Mouse (Mus musculus): ENCODE data around the gene Vps11. TPM values are rescaled to one million over a fixed set of nuclear protein-coding genes. Genes with fewer than 3 reads are reported as not detected.
"Not testable (repeated sequence)": the region's sequence is repeated elsewhere in the genome, so short reads cannot be mapped to it uniquely, and the experiment has no call there.

Gene Vps11
- polyA plus RNA-seq, 1 experiment from 2014 or later, result 24.5 TPM

GRCm38 (mm10) chr9:44326371-44327063 lies 35.0 kb downstream of the Vps11 start:
- peak overlapping the region; percentile 69 for H3K4me3 ChIP-seq (ENCODE audit: low read depth, low read length)
- peak overlapping the region; percentile 83 for H3K4me2 ChIP-seq (replicated peaks; ENCODE audit: low read depth, low read length)
- no peaks in the 10 kb centered on the region; the same call in 1 of the 2 replicates for H3K36me3 ChIP-seq (ENCODE audit: insufficient read depth, low read length)
- ATAC-seq (peak; percentile 95), DNase-seq (ENCODE audit: low spot score) (peak; percentile 95)
- H3K9me3 ChIP-seq (ENCODE audit: low read length), result no peaks in the 10 kb centered on the region
- H3K27me3 ChIP-seq (replicated peaks; ENCODE audit: insufficient read depth, low read length), result no peaks in the 10 kb centered on the region
- no peak; the same call in 1 of the 2 replicates for TF ChIP-seq CTCF (IDR thresholded peaks at IDR 0.05)
- TF ChIP-seq EP300 (IDR thresholded peaks at IDR 0.05), result peak; percentile 49; the same call in 1 of the 2 replicates
- WGBS, result under 1% methylated on average over 38 of the region's 38 CpGs
- H3K4me1 ChIP-seq (ENCODE audit: insufficient read depth, low read depth, low read length), result no peaks in the 10 kb centered on the region
- H3K27ac ChIP-seq (ENCODE audit: low read length), result peak overlapping the region; percentile 91
- H3K9ac ChIP-seq (replicated peaks; ENCODE audit: low read depth), result peak overlapping the region; percentile 73

DNA sequence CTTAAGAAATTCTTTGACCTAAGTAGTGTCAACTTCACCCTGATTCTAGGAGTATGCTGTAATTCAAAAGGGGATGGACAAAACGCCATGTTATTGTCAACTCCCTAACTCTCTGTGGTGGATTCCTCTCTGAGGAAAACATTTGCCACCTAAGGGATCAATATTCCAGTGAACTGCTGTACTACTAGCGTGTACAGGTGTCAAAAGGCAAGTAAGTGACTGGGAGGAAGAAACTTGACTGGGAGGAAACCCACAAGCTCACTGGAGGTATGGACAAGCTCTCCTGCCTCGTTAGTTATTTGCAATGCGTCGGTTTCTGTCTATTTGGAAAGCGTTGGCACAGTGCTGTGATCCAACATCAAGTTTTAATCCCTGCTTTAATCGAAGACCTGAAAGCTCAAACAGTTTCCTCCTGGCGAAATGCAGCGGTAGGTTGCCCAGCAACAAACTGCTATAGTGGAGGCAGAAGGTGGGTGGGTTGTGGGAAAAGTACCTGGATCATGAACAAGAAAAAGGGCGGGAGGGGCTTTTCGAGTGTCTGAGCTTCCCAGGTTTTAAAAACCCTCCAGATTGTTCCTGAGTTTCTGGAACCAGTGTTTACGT lies 35.6 kb downstream of the Vps11 start, which contains the start of gene Dpagt1:
TSS of gene Dpagt1 (plus strand) at position 252 of the 603 bp plus-strand sequence.
- DNase-seq (ENCODE audit: low spot score) (no peak), ATAC-seq (peak; percentile 7)
- peak within 1 kb of the TSS; percentile 69 for H3K4me3 ChIP-seq (ENCODE audit: low read depth, low read length)
- H3K9me3 ChIP-seq (ENCODE audit: low read length), result no peaks in the 10 kb centered on the region
- peak within 1 kb of the TSS; percentile 83 for H3K4me2 ChIP-seq (replicated peaks; ENCODE audit: low read depth, low read length)
- TF ChIP-seq EP300 (IDR thresholded peaks at IDR 0.05), result no peak
- no peak for TF ChIP-seq CTCF (IDR thresholded peaks at IDR 0.05)
- H3K36me3 ChIP-seq (ENCODE audit: insufficient read depth, low read length), result no peaks in the 10 kb centered on the region
- 2% methylated on average over 12 of the region's 12 CpGs for WGBS
- peak within 1 kb of the TSS; percentile 73 for H3K9ac ChIP-seq (replicated peaks; ENCODE audit: low read depth)
- H3K27ac ChIP-seq (ENCODE audit: low read length), result peak within 1 kb of the TSS; percentile 91
- H3K27me3 ChIP-seq (replicated peaks; ENCODE audit: insufficient read depth, low read length), result no peaks in the 10 kb centered on the region
- peaks cover 2% of the 10 kb centered on the region; the same call in 1 of the 2 replicates for H3K4me1 ChIP-seq (ENCODE audit: insufficient read depth, low read depth, low read length)

DNA sequence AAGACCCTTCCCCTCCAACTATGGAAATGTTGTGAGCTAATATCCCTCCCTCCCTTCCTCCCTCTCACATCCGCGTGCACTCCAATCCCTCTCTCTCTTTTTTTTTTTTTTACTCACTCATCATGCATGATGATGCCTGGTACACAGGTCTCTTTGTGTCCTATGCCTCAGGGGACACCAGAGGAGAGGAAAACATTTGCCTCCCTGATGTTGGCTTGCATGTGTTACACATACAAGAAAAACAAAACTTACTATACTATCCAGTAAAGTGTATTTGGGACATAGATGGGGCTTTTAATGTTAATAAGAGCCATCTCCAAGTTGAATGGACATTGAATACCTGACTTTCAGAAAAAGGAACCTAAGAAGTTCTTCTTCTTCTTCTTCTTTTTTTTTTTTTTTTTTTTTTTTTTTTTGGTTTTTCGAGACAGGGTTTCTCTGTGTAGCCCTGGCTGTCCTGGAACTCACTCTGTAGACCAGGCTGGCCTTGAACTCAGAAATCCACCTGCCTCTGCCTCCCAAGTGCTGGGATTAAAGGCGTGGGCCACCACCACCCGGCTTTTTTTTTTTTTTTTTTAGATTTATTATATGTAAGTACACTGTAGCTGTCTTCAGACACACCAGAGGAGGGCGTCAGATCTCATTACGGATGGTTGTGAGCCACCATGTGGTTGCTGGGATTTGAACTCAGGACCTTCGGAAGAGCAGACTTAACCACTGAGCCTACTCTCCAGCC lies 36.3 kb downstream of the Vps11 start:
- Histone ChIP-seq H3K9ac (replicated peaks; ENCODE audit: low read depth) (0 out of 2 replicates have a peak overlapping the region, but pooled peaks have one; percentile 46), H3K27ac (ENCODE audit: low read length) (peak overlapping the region; percentile 91), H3K4me2 (replicated peaks; ENCODE audit: low read depth, low read length) (0 out of 2 replicates have a peak overlapping the region, but pooled peaks have one; percentile 83)
- not testable (repeated sequence) for H3K9me3 ChIP-seq (ENCODE audit: low read length); H3K4me1 ChIP-seq (ENCODE audit: insufficient read depth, low read depth, low read length); DNase-seq (ENCODE audit: low spot score); H3K27me3 ChIP-seq (replicated peaks; ENCODE audit: insufficient read depth, low read length); ATAC-seq; H3K4me3 ChIP-seq (ENCODE audit: low read depth, low read length); H3K36me3 ChIP-seq (ENCODE audit: insufficient read depth, low read length)
- 0 out of 2 replicates have a peak, but pooled peaks have one; percentile 2 for TF ChIP-seq CTCF (IDR thresholded peaks at IDR 0.05)
- WGBS, result 56% methylated on average over 7 of the region's 8 CpGs

GRCm38 (mm10) chr9:44324147-44324546 lies 37.3 kb downstream of the Vps11 start:
- H3K9ac ChIP-seq (replicated peaks; ENCODE audit: low read depth), result no peak overlapping the region
- DNase-seq (ENCODE audit: low spot score), result no peak
- H3K4me2 ChIP-seq (replicated peaks; ENCODE audit: low read depth, low read length), result no peak overlapping the region
- TF ChIP-seq CTCF (IDR thresholded peaks at IDR 0.05) (no peak), EP300 (IDR thresholded peaks at IDR 0.05) (no peak)
- H3K36me3 ChIP-seq (ENCODE audit: insufficient read depth, low read length), result no peaks in the 10 kb centered on the region
- no peak overlapping the region for H3K27ac ChIP-seq (ENCODE audit: low read length)
- ATAC-seq, result no peak
- peaks cover 7% of the 10 kb centered on the region for H3K4me1 ChIP-seq (ENCODE audit: insufficient read depth, low read depth, low read length)
- no peak overlapping the region for H3K4me3 ChIP-seq (ENCODE audit: low read depth, low read length)
- WGBS, result 65% methylated on average over 6 of the region's 6 CpGs
- no peaks in the 10 kb centered on the region for H3K27me3 ChIP-seq (replicated peaks; ENCODE audit: insufficient read depth, low read length)
- H3K9me3 ChIP-seq (ENCODE audit: low read length), result no peaks in the 10 kb centered on the region

DNA sequence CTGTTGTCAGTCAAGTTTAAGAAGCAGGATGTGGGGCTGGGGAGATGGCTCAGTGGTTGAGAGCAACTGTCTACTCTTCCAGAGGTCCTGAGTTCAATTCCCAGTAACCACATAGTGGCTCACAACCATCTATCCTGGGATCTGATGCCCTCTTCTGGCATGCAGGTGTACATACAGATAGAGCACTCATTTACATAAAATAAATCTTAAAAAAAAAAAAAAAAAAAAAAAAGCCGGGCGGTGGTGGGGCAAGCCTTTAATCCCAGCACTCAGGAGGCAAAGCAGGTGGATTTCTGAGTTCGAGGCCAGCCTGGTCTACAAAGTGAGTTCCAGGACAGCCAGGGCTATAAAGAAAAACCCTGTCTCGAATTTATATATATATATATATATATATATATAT lies 37.8 kb downstream of the Vps11 start:
- H3K9me3 ChIP-seq (ENCODE audit: low read length); H3K36me3 ChIP-seq (ENCODE audit: insufficient read depth, low read length); H3K27ac ChIP-seq (ENCODE audit: low read length); H3K4me2 ChIP-seq (replicated peaks; ENCODE audit: low read depth, low read length); ATAC-seq; H3K4me3 ChIP-seq (ENCODE audit: low read depth, low read length); H3K27me3 ChIP-seq (replicated peaks; ENCODE audit: insufficient read depth, low read length); H3K9ac ChIP-seq (replicated peaks; ENCODE audit: low read depth); DNase-seq (ENCODE audit: low spot score): not testable (repeated sequence)
- peaks cover 12% of the 10 kb centered on the region for H3K4me1 ChIP-seq (ENCODE audit: insufficient read depth, low read depth, low read length)
- peak; percentile 25; the same call in 1 of the 2 replicates for TF ChIP-seq CTCF (IDR thresholded peaks at IDR 0.05)
- WGBS, result 61% methylated on average over 4 of the region's 4 CpGs

DNA sequence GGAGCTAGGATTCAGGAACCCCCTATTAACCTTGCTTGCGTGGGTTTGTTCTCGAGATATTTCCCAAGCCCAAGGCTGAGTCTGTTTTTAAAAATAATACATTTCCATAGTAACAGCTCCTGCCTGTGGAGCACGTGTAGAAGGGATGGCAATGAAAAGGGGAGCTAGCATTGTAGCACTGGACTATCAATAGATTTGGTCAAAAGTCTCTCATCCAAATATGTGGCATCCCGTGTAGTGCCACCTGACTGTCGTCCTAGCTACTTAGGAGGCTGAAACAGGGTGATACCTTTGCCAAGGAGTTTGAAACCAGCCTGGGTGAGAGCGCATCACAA lies 40.7 kb downstream of the Vps11 start:
- 20% methylated on average over 6 of the region's 6 CpGs for WGBS
- Histone ChIP-seq H3K4me3 (ENCODE audit: low read depth, low read length) (peak overlapping the region; percentile 69), H3K9me3 (ENCODE audit: low read length) (no peaks in the 10 kb centered on the region), H3K4me2 (replicated peaks; ENCODE audit: low read depth, low read length) (peak overlapping the region; percentile 89), H3K9ac (replicated peaks; ENCODE audit: low read depth) (peak overlapping the region; percentile 39; the same call in 1 of the 2 replicates), H3K27ac (ENCODE audit: low read length) (peak overlapping the region; percentile 88), H3K27me3 (replicated peaks; ENCODE audit: insufficient read depth, low read length) (no peaks in the 10 kb centered on the region), H3K4me1 (ENCODE audit: insufficient read depth, low read depth, low read length) (peaks cover 16% of the 10 kb centered on the region), H3K36me3 (ENCODE audit: insufficient read depth, low read length) (peaks cover 1% of the 10 kb centered on the region; the same call in 1 of the 2 replicates)
- ATAC-seq (peak; percentile 54), DNase-seq (ENCODE audit: low spot score) (peak; percentile 85)
- TF ChIP-seq CTCF (IDR thresholded peaks at IDR 0.05), result no peak
- TF ChIP-seq EP300 (IDR thresholded peaks at IDR 0.05), result no peak

Data from lung, postnatal 0 days (tissue).